Mouse (Mus musculus) megakaryocyte, embryonic 14.5 days (primary cell): Measurements from ENCODE around the gene Slc19a2.

Experiments used
- FLI1 ChIP-seq: IDR thresholded peaks from 2 replicates; pipeline ENCODE4 v1.6.1; 2012; ENCODE audit warnings: low read length, inconsistent platforms, mixed read lengths
- GATA1 ChIP-seq: IDR thresholded peaks from 3 replicates; pipeline ENCODE4 v1.6.1; 2012; ENCODE audit warnings: mixed read lengths, low read length, inconsistent platforms, borderline replicate concordance

GRCm38 (mm10) chr1:164248465-164249331 is at the start of gene Slc19a2:
- no peak for TF ChIP-seq GATA1
- TF ChIP-seq FLI1, result no peak
